Mouse (Mus musculus): ENCODE results near the gene Vmn2r71. TPM values are rescaled to one million over a fixed set of nuclear protein-coding genes. Genes with fewer than 3 reads are reported as not detected.

Vmn2r71 gene
- polyA plus RNA-seq (2012; fragmentation: generic; extraction: Trizol), result not detected

GRCm38 (mm10) chr7:85562787-85563186 lies at the start of gene Vmn2r71:
Vmn2r71 (plus strand) TSS chr7:85563087.
- Histone ChIP-seq H3K36me3 (ENCODE audit: control insufficient read depth, insufficient read depth) (no peaks in the 10 kb centered on the region), H3K4me3 (no peak within 1 kb of the TSS), H3ac (ENCODE audit: control insufficient read depth, insufficient read length) (no peak within 1 kb of the TSS), H3K27me3 (ENCODE audit: control insufficient read depth, insufficient read depth, insufficient read length) (no peaks in the 10 kb centered on the region), H3K4me2 (ENCODE audit: low read depth) (no peak within 1 kb of the TSS), H3K79me2 (ENCODE audit: control insufficient read depth, insufficient read depth) (no peaks in the 10 kb centered on the region)
- TF ChIP-seq MYOG (IDR thresholded peaks at IDR 0.05; ENCODE audit: control insufficient read depth in 1 of 3, insufficient read depth in 1 of 3, insufficient read length in 2 of 3, low read depth in 2 of 3) (no peak), SRF (IDR thresholded peaks at IDR 0.05; ENCODE audit: control insufficient read depth, insufficient read length, low read depth) (no peak), TCF3 (IDR thresholded peaks at IDR 0.05; ENCODE audit: insufficient read length, low read depth) (no peak), MAX (IDR thresholded peaks at IDR 0.05; ENCODE audit: low read depth) (no peak), POLR2AphosphoS2 (IDR thresholded peaks at IDR 0.05; ENCODE audit: insufficient read length, low read depth) (no peak), TCF12 (IDR thresholded peaks at IDR 0.05; ENCODE audit: insufficient read depth, poor library complexity, severe bottlenecking) (no peak), USF1 (IDR thresholded peaks at IDR 0.05; ENCODE audit: low read depth) (no peak)

GRCm38 (mm10) chr7:85542108-85542507 lies 20.8 kb upstream of the Vmn2r71 start:
- no peaks in the 10 kb centered on the region for H3K36me3 ChIP-seq (ENCODE audit: control insufficient read depth, insufficient read depth)
- no peak overlapping the region for H3K4me3 ChIP-seq
- no peaks in the 10 kb centered on the region for H3K27me3 ChIP-seq (ENCODE audit: control insufficient read depth, insufficient read depth, insufficient read length)
- no peak overlapping the region for H3ac ChIP-seq (ENCODE audit: control insufficient read depth, insufficient read length)
- H3K4me2 ChIP-seq (ENCODE audit: low read depth), result no peak overlapping the region
- TF ChIP-seq E2F4 (IDR thresholded peaks at IDR 0.05; ENCODE audit: insufficient read depth), result no peak
- TF ChIP-seq TCF12 (IDR thresholded peaks at IDR 0.05; ENCODE audit: insufficient read depth, poor library complexity, severe bottlenecking), result no peak
- no peak for TF ChIP-seq MAX (IDR thresholded peaks at IDR 0.05; ENCODE audit: low read depth)
- TF ChIP-seq REST (IDR thresholded peaks at IDR 0.05; ENCODE audit: insufficient read depth, insufficient read length), result no peak
- H3K79me2 ChIP-seq (ENCODE audit: control insufficient read depth, insufficient read depth), result no peaks in the 10 kb centered on the region

GRCm38 (mm10) chr7:85543118-85543517 lies 19.8 kb upstream of the Vmn2r71 start:
- Histone ChIP-seq H3K79me2 (ENCODE audit: control insufficient read depth, insufficient read depth) (no peaks in the 10 kb centered on the region), H3K4me2 (ENCODE audit: low read depth) (no peak overlapping the region), H3K4me3 (no peak overlapping the region), H3K36me3 (ENCODE audit: control insufficient read depth, insufficient read depth) (no peaks in the 10 kb centered on the region), H3K27me3 (ENCODE audit: control insufficient read depth, insufficient read depth, insufficient read length) (no peaks in the 10 kb centered on the region), H3ac (ENCODE audit: control insufficient read depth, insufficient read length) (no peak overlapping the region)
- no peak for TF ChIP-seq TCF3 (IDR thresholded peaks at IDR 0.05; ENCODE audit: insufficient read length, low read depth)
- no peak for TF ChIP-seq MYOD1 (IDR thresholded peaks at IDR 0.05; ENCODE audit: control insufficient read depth in 1 of 3, insufficient read length in 2 of 3, low read depth in 2 of 3)
- no peak for TF ChIP-seq E2F4 (IDR thresholded peaks at IDR 0.05; ENCODE audit: insufficient read depth)
- no peak for TF ChIP-seq POLR2AphosphoS2 (IDR thresholded peaks at IDR 0.05; ENCODE audit: insufficient read length, low read depth)
- TF ChIP-seq USF1 (IDR thresholded peaks at IDR 0.05; ENCODE audit: low read depth), result no peak
- no peak for TF ChIP-seq POLR2A (IDR thresholded peaks at IDR 0.05; ENCODE audit: insufficient read length, low read depth)
- no peak for TF ChIP-seq REST (IDR thresholded peaks at IDR 0.05; ENCODE audit: insufficient read depth, insufficient read length)
- TF ChIP-seq SRF (IDR thresholded peaks at IDR 0.05; ENCODE audit: control insufficient read depth, insufficient read length, low read depth), result no peak
- no peak for TF ChIP-seq TCF12 (IDR thresholded peaks at IDR 0.05; ENCODE audit: insufficient read depth, poor library complexity, severe bottlenecking)
- TF ChIP-seq CEBPB (IDR thresholded peaks at IDR 0.05; ENCODE audit: insufficient read depth, poor library complexity, severe bottlenecking), result no peak
- no peak for TF ChIP-seq MYOG (IDR thresholded peaks at IDR 0.05; ENCODE audit: control insufficient read depth in 1 of 3, insufficient read depth in 1 of 3, insufficient read length in 2 of 3, low read depth in 2 of 3)
- no peak for TF ChIP-seq MAX (IDR thresholded peaks at IDR 0.05; ENCODE audit: low read depth)

GRCm38 (mm10) chr7:85569092-85569491 lies 6.2 kb downstream of the Vmn2r71 start, which contains the start of gene Vmn2r70:
Vmn2r70 (minus strand) TSS chr7:85569192.
- no peaks in the 10 kb centered on the region for H3K27me3 ChIP-seq (ENCODE audit: control insufficient read depth, insufficient read depth, insufficient read length)
- H3K4me2 ChIP-seq (ENCODE audit: low read depth), result no peak within 1 kb of the TSS
- H3K4me3 ChIP-seq, result no peak within 1 kb of the TSS
- H3ac ChIP-seq (ENCODE audit: control insufficient read depth, insufficient read length), result no peak within 1 kb of the TSS
- H3K36me3 ChIP-seq (ENCODE audit: control insufficient read depth, insufficient read depth), result no peaks in the 10 kb centered on the region
- TF ChIP-seq CEBPB (IDR thresholded peaks at IDR 0.05; ENCODE audit: insufficient read depth, poor library complexity, severe bottlenecking) (no peak), MAX (IDR thresholded peaks at IDR 0.05; ENCODE audit: low read depth) (no peak), TCF12 (IDR thresholded peaks at IDR 0.05; ENCODE audit: insufficient read depth, poor library complexity, severe bottlenecking) (no peak), REST (IDR thresholded peaks at IDR 0.05; ENCODE audit: insufficient read depth, insufficient read length) (no peak), MYOG (IDR thresholded peaks at IDR 0.05; ENCODE audit: control insufficient read depth in 1 of 3, insufficient read depth in 1 of 3, insufficient read length in 2 of 3, low read depth in 2 of 3) (no peak), POLR2A (IDR thresholded peaks at IDR 0.05; ENCODE audit: insufficient read length, low read depth) (no peak), MYOD1 (IDR thresholded peaks at IDR 0.05; ENCODE audit: control insufficient read depth in 1 of 3, insufficient read length in 2 of 3, low read depth in 2 of 3) (no peak)
- no peaks in the 10 kb centered on the region for H3K79me2 ChIP-seq (ENCODE audit: control insufficient read depth, insufficient read depth)

Other genes with a start within 250 kb of the Vmn2r71 start
- gene Vmn2r69, start 147.2 kb upstream of the Vmn2r71 start, polyA plus RNA-seq (2012; fragmentation: generic; extraction: Trizol), result not detected
- gene Vmn2r70, start 6.1 kb downstream of the Vmn2r71 start, polyA plus RNA-seq (2012; fragmentation: generic; extraction: Trizol), result not detected
- not detected for gene Vmn2r72, start 192.0 kb downstream of the Vmn2r71 start, polyA plus RNA-seq (2012; fragmentation: generic; extraction: Trizol)